Mouse (Mus musculus) gastrocnemius, postnatal 14 days (tissue): Measurements from ENCODE around the gene Iqce. TPM values are rescaled to one million over a fixed set of nuclear protein-coding genes. Genes with fewer than 3 reads are reported as not detected.

Experiments used
- DNase-seq: peaks from one replicate; pipeline ENCODE4 v3.0.0; 2021; ENCODE audit warnings: mixed read lengths
- intact Hi-C: fragments of 180-260 bp; cut with DNase I; formaldehyde crosslinking; loops from one replicate; pipeline ENCODE4 v1.15.1; 2025; ENCODE audit warnings: low total_unique reads
- total RNA-seq, 2 experiments: library from RNA; stranded (reverse); gene quantifications; 2 replicates each; pipeline ENCODE4 v1.2.3; 2021

The Iqce gene
- total RNA-seq, 2 experiments from 2014 or later: 4.4 to 5.1 TPM

DNA sequence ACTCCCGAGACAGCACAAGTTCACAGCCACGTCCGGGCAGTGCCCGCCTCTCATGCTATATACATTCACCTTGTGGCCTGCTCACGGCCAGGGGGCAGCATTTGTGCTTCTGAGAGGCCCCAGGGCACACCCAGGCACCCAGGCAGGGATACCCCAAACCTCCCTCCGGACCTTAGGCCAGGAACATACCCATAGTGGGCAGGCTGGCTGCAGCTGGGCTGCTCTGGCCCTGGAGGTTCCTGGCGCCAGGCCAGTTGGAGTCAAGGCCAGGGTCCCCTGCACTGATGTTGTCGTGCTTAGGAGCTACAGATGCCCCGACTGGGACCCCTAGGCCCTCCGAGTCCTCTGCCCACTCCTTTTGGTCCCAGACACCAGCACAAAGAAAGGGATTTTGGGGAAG, 80.7 kb downstream of the Iqce start:
- no peak for DNase-seq
- intact Hi-C loops: loop anchor here (5.0 kb wide), 1 partner anchor 41 kb away; no protein-coding TSS in a partner anchor

- intact Hi-C loops: loop anchor here (5.0 kb wide), 1 partner anchor 41 kb away; no protein-coding TSS in a partner anchor
- no peak for DNase-seq
These were observed 81.1 kb downstream of the Iqce start for GRCm38 (mm10) chr5:140621092-140621491.

GRCm38 (mm10) chr5:140619895-140620736, 82.1 kb downstream of the Iqce start:
- no peak for DNase-seq
- intact Hi-C loops: loop anchor here (2.0 to 5.0 kb wide), 2 partner anchors 42 to 79 kb away; no protein-coding TSS in a partner anchor

DNA sequence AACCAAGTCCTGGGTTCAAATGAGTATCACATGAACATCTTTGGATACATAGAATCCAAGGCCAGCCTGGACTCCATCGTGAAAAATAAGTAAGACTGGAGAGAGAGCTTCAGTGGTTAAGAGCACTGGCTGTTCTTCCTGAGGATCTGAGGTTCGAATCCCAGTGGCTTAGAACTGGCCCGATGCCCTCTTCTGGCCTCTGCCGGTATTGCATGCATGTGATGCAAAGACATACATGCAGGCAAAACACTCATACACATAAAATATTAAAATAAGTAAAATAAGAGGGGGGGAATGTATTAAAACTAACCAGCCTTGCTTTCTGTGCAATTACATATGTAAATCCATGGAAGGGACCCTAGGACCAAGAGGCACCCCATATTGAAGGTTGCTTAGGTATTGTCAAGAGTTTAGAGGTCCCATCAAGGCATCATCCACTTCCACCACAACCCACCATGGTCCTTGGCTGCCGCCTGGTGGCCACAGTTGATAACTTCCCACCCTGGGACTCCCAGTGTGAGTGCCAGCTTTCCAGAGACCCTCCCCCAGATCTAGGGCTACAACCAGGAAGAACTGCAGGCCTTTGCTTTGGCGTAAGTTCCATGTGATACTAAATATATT, 82.9 kb downstream of the Iqce start:
- peak; percentile 71 for DNase-seq
- intact Hi-C loops: loop anchor here (2.0 kb wide), 1 partner anchor 78 kb away; no protein-coding TSS in a partner anchor

- no peak for DNase-seq
- intact Hi-C loops: loop anchor here (2.0 kb wide), 2 partner anchors 49 to 77 kb away; no protein-coding TSS in a partner anchor
These were observed 84.5 kb downstream of the Iqce start for GRCm38 (mm10) chr5:140617714-140618113.

- DNase-seq: no peak
- intact Hi-C loops: loop anchor here (2.0 kb wide), 1 partner anchor 48 kb away; no protein-coding TSS in a partner anchor
These were observed 85.5 kb downstream of the Iqce start for GRCm38 (mm10) chr5:140616691-140617090.

GRCm38 (mm10) chr5:140616110-140616503, 86.1 kb downstream of the Iqce start:
- no peak for DNase-seq
- intact Hi-C loops: loop anchor here (2.0 kb wide), 1 partner anchor 47 kb away; no protein-coding TSS in a partner anchor

- no peak for DNase-seq
- intact Hi-C loops: loop anchor here (2.0 kb wide), 1 partner anchor 47 kb away; no protein-coding TSS in a partner anchor
These were observed 86.7 kb downstream of the Iqce start for GRCm38 (mm10) chr5:140615321-140616109.

DNA sequence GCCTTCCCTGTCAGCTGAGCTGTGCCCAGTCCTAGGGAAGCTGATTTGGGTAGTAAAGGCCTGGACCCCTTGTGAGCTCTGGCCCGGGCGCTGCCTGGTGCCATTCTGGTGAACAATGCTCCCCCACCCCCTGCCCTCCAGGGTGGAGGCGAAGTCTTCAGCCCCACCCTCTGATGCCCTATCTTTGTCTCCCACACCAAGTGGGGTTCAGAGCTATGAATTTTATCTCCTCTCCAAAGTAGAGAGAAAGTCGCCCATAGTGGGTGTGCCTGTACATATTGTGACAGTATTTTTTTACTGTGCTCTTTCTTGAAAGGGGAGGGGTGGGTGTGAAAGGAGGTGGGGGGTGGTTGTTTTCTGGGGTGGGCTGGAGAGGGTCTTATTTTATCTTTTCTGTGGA, 87.3 kb downstream of the Iqce start:
- intact Hi-C loops: no loop called here
- no peak for DNase-seq

GRCm38 (mm10) chr5:140614141-140614540, 88.0 kb downstream of the Iqce start:
- DNase-seq: no peak
- intact Hi-C loops: no loop called here

DNA sequence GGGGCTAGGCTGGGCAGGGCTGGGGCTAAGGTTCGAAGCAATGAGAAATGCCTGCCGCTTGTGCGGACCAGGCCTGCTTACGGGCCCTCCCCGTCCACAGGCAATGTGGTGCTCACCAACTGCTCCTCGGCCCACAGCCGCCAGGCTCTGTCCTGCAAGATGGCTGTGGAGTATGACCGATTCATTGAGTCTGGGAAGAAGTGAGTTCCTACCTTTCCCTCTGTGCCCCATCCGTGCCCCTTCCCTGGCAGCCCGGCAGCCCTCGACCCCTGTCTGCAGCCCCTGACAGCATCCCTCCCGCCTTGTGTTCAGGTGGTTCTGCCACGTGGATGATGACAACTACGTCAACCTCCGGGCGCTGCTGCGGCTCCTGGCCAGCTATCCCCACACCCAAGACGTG, 90.0 kb downstream of the Iqce start:
- intact Hi-C loops: no loop called here
- no peak for DNase-seq

Other genes starting within 250 kb of the Iqce start
- 10 to 100 TPM in 1 of 2 experiments, 1 to 10 TPM in 1; 9.7 to 10.6 TPM for gene Chst12, start 196.8 kb downstream of the Iqce start, total RNA-seq
- not detected for gene Grifin, start 137.3 kb downstream of the Iqce start, total RNA-seq
- 1 to 10 TPM; 5.6 to 9.8 TPM for gene Lfng, start 95.1 kb downstream of the Iqce start, total RNA-seq
- 10 to 100 TPM; 16.9 to 22.5 TPM for gene Ttyh3, start 53.3 kb downstream of the Iqce start, total RNA-seq
- gene Brat1, start 2.6 kb upstream of the Iqce start, total RNA-seq: 1 to 10 TPM; 6.7 TPM
- under 1 TPM; 0.24 to 0.43 TPM for gene Amz1, start 21.7 kb upstream of the Iqce start, total RNA-seq
- gene Gna12, start 128.1 kb upstream of the Iqce start, total RNA-seq: 10 to 100 TPM; 26.6 to 35.0 TPM